Mouse (Mus musculus): ENCODE results near the gene Fam193b.

Gene Fam193b

GRCm38 (mm10) chr13:55536194-55537175 is 34.4 kb downstream of the Fam193b start, which contains the start of gene Ddx41:
Gene Ddx41, minus strand, starts transcription at chr13:55536658.
- in situ Hi-C loops (cut with MboI; ENCODE audit: low pct_unique_long_range_greater_than_20kb in 1 of 2, low sequenced_read_pairs in 2 of 2, unreplicated experiment in 1 of 2), result loop anchor here in 1 of 2 experiments (5.0 kb wide), 1 partner anchor 59 kb away; no protein-coding TSS in a partner anchor

DNA sequence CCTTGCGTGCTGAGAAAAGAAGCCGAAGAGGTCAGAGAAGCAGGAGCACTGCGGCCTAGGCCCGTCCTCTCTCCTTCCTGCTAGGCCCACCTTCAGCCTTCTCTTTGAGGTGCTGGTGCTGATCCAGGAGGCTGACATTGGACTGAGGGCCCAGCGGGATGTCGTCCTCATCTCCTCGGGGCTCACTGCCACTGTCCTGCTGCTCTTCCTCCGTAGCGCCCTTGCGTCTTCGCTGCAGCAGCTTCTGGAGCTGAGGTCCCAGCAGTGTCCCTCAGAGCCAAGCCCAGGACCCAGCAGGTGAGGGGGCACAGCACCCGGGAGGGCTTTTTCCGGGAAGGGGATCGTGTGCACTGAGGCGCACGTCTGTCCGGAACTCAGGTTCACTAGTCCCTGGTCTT is 35.1 kb downstream of the Fam193b start:
- in situ Hi-C loops (cut with MboI; ENCODE audit: low pct_unique_long_range_greater_than_20kb in 1 of 2, low sequenced_read_pairs in 2 of 2, unreplicated experiment in 1 of 2), result loop anchor here in 1 of 2 experiments (5.0 kb wide), 1 partner anchor 58 kb away; no protein-coding TSS in a partner anchor

GRCm38 (mm10) chr13:55535191-55535590 is 35.7 kb downstream of the Fam193b start:
- in situ Hi-C loops (cut with MboI; ENCODE audit: low pct_unique_long_range_greater_than_20kb in 1 of 2, low sequenced_read_pairs in 2 of 2, unreplicated experiment in 1 of 2), result loop anchor here in 1 of 2 experiments (5.0 kb wide), 1 partner anchor 58 kb away; no protein-coding TSS in a partner anchor

- in situ Hi-C loops (cut with MboI; ENCODE audit: low pct_unique_long_range_greater_than_20kb in 1 of 2, low sequenced_read_pairs in 2 of 2, unreplicated experiment in 1 of 2), result no loop called here
Observed at GRCm38 (mm10) chr13:55529198-55529915, 41.6 kb downstream of the Fam193b start, which contains the start of gene Dok3. Gene Dok3, minus strand, starts transcription at chr13:55529296.

DNA sequence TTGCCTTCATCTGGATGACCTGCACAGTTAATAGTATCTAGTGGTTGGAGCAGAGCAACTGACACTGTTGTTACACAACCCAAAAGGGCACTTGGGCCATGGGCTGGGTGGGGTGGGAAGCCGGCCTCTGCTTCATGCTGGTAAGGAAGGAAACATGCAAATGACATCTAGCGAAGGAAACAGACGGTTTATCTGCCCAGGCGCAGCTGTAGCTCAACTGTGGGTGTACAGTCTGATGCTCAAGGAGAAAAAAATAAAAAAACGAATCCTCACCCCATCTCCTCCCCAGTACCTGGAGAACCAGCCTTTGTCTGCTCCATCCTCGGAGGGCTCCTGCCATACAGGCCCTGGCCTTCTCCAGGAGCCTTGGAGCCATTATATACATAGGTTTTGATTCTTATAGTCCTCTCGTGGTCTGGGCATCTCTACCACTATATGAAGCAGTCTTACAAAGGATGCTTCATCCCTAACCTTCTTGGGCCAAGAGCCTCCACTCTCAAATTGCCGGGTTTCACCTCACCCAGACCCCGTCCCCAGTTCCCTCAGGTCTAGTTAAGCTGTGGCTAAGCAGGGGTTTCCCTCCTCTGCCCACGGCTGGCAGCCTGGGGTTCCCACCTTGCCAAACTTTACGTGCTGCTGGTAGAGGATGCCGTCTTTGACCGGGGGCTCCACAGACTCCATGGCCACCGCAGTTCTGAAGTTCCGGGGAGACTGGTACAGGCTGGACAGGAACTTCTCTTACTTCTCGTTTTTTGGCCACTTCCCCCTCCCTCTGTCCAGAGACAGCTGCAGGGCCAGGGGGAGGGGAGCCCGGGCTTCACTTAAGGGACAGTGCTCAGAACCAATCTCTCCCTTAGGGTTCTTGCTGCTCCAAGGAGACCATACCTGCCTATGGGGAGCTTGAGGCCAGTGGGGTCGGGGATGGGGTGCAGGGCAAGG is 42.8 kb downstream of the Fam193b start:
- in situ Hi-C loops (cut with MboI; ENCODE audit: low pct_unique_long_range_greater_than_20kb in 1 of 2, low sequenced_read_pairs in 2 of 2, unreplicated experiment in 1 of 2), result no loop called here

- in situ Hi-C loops (cut with MboI; ENCODE audit: low pct_unique_long_range_greater_than_20kb in 1 of 2, low sequenced_read_pairs in 2 of 2, unreplicated experiment in 1 of 2), result no loop called here
Observed at GRCm38 (mm10) chr13:55527212-55527611, 43.7 kb downstream of the Fam193b start.

GRCm38 (mm10) chr13:55525733-55526553 is 45.0 kb downstream of the Fam193b start:
- in situ Hi-C loops (cut with MboI; ENCODE audit: low pct_unique_long_range_greater_than_20kb in 1 of 2, low sequenced_read_pairs in 2 of 2, unreplicated experiment in 1 of 2), result no loop called here

GRCm38 (mm10) chr13:55523951-55524600 is 46.8 kb downstream of the Fam193b start:
- in situ Hi-C loops (cut with MboI; ENCODE audit: low pct_unique_long_range_greater_than_20kb in 1 of 2, low sequenced_read_pairs in 2 of 2, unreplicated experiment in 1 of 2), result loop anchor here in 1 of 2 experiments (5.0 kb wide), 1 partner anchor 47 kb away; no protein-coding TSS in a partner anchor

DNA sequence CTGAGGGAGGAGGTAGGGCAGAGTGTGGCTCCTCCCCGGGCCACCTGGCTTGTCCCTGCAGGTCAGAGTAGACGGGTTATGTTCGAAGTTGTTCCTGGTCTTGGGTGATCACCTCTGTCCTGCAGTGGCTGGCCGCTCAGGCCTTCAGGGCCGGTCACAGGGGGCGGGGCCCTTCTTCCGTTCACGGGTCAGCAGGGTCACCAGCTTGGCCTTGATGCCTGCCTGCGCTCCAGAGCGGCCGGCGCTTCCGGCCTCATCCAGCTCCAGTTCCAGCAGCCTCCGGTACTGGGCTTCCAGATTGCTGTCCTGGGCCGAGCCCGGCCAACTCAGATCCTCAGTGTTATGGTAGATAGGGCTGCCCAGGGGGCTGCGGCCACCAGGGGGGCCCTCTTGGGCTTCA is 47.6 kb downstream of the Fam193b start:
- in situ Hi-C loops (cut with MboI; ENCODE audit: low pct_unique_long_range_greater_than_20kb in 1 of 2, low sequenced_read_pairs in 2 of 2, unreplicated experiment in 1 of 2), result loop anchor here in 1 of 2 experiments (5.0 kb wide), 1 partner anchor 46 kb away; no protein-coding TSS in a partner anchor

DNA sequence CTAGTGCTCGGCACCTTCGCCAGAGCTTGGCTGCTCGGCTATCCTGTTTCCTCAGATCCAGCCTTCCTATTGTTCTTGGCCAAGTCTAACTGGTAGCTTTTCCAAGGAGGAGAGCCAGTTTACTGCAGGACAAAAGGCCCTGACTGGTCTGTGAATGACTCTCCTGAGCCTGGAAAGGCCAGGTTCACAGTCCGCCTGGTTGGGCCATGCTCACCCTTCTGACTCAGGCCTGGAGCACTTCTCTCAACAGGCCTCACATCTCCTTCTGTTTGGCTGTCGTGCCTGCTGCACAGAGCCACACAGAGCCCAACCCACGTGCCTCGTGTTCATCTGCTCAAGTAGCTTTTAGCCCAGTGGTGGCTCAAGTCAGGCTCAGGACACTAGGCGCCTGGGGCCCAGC is 48.2 kb downstream of the Fam193b start:
- in situ Hi-C loops (cut with MboI; ENCODE audit: low pct_unique_long_range_greater_than_20kb in 1 of 2, low sequenced_read_pairs in 2 of 2, unreplicated experiment in 1 of 2), result loop anchor here in 1 of 2 experiments (5.0 kb wide), 1 partner anchor 45 kb away; no protein-coding TSS in a partner anchor

DNA sequence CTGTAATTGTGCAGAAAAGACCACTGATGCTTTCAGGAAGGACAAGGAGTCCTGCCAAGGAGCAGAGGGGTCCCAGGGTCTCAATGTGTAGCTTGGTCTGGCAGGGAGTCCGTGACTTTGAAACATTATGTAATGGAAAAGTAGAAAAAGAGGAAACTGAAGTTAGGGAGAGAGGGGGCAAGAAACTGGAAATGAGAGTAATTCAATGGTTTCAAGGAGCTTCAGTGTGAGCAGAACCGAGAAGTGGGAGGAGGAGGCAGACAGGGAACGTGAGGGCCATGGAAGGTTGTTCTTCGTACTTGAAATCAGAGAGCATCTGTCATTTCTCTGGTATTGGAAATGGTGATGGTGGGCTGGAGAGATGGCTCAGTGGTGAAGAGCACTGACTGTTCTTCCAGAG is 51.3 kb downstream of the Fam193b start:
- in situ Hi-C loops (cut with MboI; ENCODE audit: low pct_unique_long_range_greater_than_20kb in 1 of 2, low sequenced_read_pairs in 2 of 2, unreplicated experiment in 1 of 2), result loop anchor here (5.0 kb wide), 2 partner anchors 42 to 112 kb away; no protein-coding TSS in a partner anchor

- in situ Hi-C loops (cut with MboI; ENCODE audit: low pct_unique_long_range_greater_than_20kb in 1 of 2, low sequenced_read_pairs in 2 of 2, unreplicated experiment in 1 of 2), result loop anchor here (5.0 kb wide), 1 partner anchor 110 kb away; no protein-coding TSS in a partner anchor
Observed at GRCm38 (mm10) chr13:55516955-55517354, 54.0 kb downstream of the Fam193b start.

DNA sequence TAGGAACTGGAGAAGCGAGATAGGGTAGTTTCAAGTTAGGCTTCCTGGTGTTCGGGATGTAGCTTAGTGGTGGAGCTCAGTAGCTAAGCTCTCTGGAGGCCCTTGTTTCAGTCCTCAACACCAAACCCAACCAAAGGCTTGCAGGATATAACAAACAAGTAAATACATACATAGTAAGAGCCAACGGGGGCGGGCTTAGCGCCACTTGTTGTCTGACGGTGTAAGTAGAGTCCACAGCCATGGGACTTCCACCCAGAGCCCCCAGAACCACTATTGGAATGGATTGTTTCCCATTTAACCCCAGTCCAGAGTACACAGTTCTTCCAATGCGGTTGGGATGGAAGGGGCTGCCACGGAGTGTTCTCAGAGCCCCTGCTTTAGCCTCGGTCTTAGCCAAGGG is 57.1 kb downstream of the Fam193b start:
- in situ Hi-C loops (cut with MboI; ENCODE audit: low pct_unique_long_range_greater_than_20kb in 1 of 2, low sequenced_read_pairs in 2 of 2, unreplicated experiment in 1 of 2), result no loop called here

DNA sequence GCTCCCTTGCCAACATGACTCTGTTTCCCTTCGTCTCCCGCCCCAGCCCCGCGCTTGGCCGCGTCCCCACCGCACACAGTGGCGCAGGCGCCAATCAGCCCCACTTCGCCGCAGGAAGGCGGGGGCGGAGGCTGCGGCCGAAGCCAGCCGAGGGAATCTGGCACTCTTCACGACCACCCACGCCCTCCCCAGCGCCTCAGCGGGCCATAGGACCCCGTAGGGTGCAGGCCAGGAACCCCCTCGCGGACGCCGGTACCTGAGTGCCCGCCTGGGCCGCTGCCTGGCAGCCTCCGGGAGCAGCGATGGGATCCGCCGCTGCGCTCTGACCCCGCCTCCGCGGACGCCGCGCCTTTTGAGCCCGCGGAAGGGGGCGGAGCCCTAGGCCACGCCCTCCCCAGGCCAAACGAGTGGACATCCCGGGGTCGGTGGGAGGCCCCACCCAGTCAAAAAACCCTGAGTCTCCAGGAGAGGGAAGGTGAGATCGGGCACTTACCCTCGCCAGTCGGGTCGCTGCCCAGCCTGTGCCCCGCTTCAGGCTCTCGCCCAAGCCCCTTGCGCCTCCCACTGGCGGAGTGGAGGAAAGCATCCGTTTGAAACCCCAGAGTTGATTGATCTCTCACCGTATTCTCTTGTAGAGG is 57.7 kb downstream of the Fam193b start, which contains the start of gene Pdlim7:
TSS of gene Pdlim7 (minus strand) at position 566 of the 638 bp plus-strand sequence.
- in situ Hi-C loops (cut with MboI; ENCODE audit: low pct_unique_long_range_greater_than_20kb in 1 of 2, low sequenced_read_pairs in 2 of 2, unreplicated experiment in 1 of 2), result no loop called here

DNA sequence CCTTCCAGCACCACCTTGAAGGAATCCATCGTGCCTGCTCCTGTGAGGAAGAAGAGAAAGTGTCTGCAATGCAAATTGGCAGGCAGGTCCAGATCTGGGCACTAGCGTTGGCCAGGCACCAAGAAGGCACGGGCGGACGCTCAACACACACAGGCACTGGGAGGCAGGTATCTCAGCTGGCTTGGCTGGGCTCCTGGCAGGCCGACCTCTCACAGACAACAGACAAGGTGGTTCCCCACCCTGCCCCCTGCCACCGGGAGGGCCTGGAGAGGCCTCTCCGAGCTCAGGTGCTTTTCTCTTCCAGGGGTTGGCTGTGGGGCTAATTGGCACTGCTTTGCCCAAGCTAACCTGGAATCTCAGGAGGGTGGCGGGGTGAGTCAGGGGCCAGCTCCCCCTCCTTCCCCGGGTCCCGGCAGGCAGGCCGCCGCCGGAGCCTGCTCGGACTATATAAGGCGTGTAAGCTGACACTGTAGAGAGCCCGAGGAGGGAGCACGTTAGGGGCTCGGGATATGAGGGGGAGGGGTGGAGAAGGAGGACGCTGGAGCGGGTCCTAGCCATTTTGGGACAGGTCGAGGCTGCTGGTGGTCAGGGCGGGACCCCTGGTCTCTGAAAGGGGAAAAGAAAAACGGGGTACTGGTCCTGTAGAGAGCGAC is 58.4 kb downstream of the Fam193b start:
- in situ Hi-C loops (cut with MboI; ENCODE audit: low pct_unique_long_range_greater_than_20kb in 1 of 2, low sequenced_read_pairs in 2 of 2, unreplicated experiment in 1 of 2), result no loop called here

Measured in mouse embryonic stem cell (cell line).